Mouse (Mus musculus) heart, adult 2 months (tissue): ENCODE data around the gene Tlr9.

ENCODE experiments used
- CTCF ChIP-seq: fragments of 200-600 bp; IDR thresholded peaks from 2 replicates; pipeline ENCODE4 v1.8.1; 2022; ENCODE audit warnings: antibody characterized with exemption, mild to moderate bottlenecking, moderate library complexity
- POLR2A ChIP-seq: fragments of 200-500 bp; IDR thresholded peaks from 2 replicates; pipeline ENCODE4 v1.6.1; 2011; ENCODE audit warnings: mild to moderate bottlenecking, low read depth, low read length, control low read depth; ENCODE audit not compliant: insufficient read depth

GRCm38 (mm10) chr9:106175552-106176200, 46.7 kb upstream of the Tlr9 start:
- TF ChIP-seq CTCF (no peak), POLR2A (no peak)
